Mouse (Mus musculus): ENCODE measurements around the gene Plekha5.
"Not testable (repeated sequence)": the region's sequence is repeated elsewhere in the genome, so short reads cannot be mapped to it uniquely, and the experiment has no call there.

The Plekha5 gene

DNA sequence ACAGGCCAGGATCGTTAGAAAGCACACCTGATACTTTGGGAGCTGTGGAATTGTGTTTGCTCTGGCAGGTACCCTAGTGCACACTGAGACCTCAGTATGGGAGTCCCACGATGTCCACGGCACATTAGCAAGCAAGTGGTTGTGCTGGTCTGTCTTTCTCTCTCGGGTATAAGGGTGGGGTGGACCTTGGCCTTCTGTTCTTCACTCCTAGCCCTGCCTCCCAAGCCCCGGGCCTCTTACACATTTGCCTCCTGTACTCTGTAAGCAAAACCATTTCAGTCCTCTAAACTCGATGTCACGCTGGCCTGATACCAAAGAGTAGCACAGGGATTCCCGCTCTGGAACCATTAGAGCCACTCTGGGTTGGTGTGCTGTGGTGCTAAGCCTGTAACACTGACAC lies 168.9 kb downstream of the Plekha5 start:
- in situ Hi-C loops (cut with MboI; ENCODE audit: low pct_unique_long_range_greater_than_20kb in 1 of 2, low sequenced_read_pairs in 2 of 2, unreplicated experiment in 1 of 2): no loop called here

DNA sequence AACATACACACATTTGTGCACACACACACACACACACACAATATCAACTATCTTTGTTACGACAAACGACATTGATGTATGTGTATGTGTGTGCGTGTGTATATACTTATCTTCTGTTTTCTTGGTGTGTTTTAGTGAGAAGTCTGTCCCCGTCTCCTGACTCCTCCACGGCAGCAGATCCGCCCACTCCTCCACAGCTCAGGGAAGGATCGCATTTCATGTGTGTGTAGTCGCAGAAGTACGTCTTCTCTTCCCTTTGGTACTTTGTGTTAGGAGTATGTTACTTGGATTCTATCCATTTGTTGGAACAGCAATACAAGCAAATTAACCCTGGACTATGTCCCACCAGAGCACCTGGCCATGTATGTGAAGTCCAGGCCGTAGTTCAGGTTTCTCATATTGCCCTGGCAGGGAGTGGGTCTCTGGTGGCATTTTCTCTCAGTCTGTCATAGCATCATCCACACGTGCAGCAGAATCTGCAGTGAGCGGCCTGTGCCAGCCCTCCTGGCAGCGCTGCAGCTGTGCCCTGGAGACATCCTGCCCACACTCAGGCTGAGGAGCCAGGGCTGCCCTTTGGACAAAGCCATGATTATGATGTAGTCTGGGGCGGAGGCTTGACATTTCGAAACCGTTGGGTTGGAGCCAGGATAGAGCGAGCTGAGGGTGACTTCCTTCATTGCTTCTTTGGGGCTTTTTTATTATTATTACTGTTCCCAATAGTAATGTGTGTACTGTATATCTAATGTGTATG lies 169.7 kb downstream of the Plekha5 start:
- in situ Hi-C loops (cut with MboI; ENCODE audit: low pct_unique_long_range_greater_than_20kb in 1 of 2, low sequenced_read_pairs in 2 of 2, unreplicated experiment in 1 of 2): no loop called here

DNA sequence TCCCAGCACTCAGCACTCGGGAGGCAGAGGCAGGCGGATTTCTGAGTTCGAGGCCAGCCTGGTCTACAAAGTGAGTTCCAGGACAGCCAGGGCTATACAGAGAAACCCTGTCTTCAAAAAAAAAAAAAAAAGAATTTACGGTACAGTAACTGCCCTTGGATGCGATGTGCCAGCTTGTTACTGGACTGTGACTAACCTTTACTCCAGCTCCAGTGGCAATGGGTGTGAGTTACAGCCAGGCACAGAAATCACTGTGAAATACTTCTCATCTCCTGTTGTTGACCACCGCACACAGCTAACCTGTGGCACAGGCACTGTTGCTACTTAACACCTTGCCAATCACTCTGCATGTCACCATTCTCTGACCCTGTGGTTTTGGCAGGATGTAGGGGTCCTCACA lies 171.7 kb downstream of the Plekha5 start:
- in situ Hi-C loops (cut with MboI; ENCODE audit: low pct_unique_long_range_greater_than_20kb in 1 of 2, low sequenced_read_pairs in 2 of 2, unreplicated experiment in 1 of 2): not testable (repeated sequence)

DNA sequence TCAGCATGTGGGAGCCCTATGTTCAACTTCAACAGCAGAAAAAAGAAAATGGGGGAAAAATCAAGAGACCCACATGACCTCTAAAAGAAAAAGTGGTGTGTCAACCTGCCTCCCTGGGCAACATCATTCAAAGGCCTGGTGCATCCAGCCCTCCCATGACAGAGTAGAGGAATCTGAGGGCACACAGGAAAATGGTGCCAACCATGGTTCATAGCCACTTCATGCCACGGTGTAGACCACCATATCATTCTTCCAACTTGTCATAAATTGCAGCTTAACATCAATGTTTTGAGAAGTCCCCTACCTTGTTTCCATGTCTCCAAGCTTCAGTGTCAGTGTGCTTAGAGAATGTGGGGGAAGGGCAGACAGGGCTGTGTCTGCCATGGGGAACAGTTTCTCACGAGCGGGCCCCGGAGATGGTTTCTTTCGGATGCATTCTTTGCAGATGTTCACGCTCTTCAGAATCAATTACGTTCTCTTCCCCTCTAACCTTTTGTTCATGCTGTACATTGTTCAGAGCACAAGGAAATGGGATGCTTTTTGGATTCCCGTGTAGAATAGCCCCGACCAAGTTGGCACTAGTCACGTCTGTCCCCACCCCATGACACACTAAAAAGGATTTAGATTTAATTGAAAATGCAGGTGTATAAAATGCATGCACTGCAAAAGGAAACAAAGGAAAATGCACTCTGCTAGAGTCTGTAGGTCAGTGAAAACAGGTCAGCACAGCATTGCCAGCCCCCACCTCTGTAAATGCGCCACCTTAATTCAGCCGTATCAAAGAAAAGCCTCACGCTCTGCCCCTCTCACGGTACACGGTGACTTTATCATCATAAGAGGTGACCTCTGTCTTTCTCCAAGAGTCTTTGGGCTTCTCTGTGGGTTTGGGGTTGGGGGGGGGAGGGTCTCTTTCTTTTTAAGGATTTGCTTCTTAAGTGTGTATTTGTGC lies 173.8 kb downstream of the Plekha5 start:
- in situ Hi-C loops (cut with MboI; ENCODE audit: low pct_unique_long_range_greater_than_20kb in 1 of 2, low sequenced_read_pairs in 2 of 2, unreplicated experiment in 1 of 2): no loop called here

DNA sequence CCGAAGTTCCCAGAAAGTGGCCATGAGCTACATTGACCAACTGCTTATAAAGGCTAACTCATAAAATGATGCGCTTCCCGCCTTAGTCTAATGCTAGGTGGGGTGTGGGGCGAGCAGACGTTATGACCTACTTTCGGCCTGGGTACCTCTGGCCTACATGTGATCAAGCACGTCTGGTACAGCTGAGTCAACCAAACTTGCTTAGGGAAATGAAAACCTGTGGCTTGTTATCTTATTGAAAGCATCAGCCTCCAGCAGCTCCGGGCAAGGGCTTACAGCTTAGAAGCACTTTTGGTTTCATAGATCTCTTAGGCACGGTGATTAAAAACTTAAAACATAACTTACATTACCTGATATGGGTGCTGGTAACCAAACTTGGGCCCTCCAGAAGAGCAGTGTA lies 174.7 kb downstream of the Plekha5 start:
- in situ Hi-C loops (cut with MboI; ENCODE audit: low pct_unique_long_range_greater_than_20kb in 1 of 2, low sequenced_read_pairs in 2 of 2, unreplicated experiment in 1 of 2): no loop called here

DNA sequence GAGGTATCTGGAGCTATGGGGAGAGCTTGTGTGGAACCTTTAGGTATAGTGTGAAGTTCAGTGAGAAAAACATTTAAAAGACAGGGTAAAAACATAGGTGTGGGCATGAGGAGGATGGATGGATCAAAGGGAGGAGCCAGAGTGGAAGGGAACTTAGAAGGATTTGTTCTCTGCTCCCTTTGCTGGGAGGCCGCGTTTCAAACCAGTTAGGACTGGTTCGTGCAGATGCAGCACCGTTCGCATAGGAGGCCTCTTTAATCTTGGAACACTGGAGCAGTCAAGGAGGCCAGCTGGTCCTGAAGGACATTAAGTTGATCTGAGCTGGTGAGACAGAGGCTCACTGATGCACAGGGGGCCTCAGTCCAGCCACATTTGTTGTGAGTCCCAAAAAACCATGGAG lies 175.5 kb downstream of the Plekha5 start:
- in situ Hi-C loops (cut with MboI; ENCODE audit: low pct_unique_long_range_greater_than_20kb in 1 of 2, low sequenced_read_pairs in 2 of 2, unreplicated experiment in 1 of 2): no loop called here

DNA sequence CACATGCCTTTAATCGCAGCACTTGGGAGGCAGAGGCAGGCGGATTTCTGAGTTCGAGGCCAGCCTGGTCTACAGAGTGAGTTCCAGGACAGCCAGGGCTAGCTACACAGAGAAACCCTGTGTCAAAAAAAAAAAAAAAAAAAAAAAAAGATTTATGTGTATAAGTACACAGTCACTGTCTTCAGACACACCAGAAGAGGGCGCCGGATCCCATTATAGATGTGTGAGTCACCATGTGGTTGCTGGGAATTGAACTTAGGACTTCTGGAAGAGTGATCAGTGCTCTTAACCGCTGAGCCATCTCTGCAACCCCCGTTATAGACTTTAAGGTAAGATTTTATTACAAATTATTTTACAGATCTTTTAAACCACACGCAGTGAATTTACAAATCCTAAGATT lies 176.8 kb downstream of the Plekha5 start:
- in situ Hi-C loops (cut with MboI; ENCODE audit: low pct_unique_long_range_greater_than_20kb in 1 of 2, low sequenced_read_pairs in 2 of 2, unreplicated experiment in 1 of 2): not testable (repeated sequence)

DNA sequence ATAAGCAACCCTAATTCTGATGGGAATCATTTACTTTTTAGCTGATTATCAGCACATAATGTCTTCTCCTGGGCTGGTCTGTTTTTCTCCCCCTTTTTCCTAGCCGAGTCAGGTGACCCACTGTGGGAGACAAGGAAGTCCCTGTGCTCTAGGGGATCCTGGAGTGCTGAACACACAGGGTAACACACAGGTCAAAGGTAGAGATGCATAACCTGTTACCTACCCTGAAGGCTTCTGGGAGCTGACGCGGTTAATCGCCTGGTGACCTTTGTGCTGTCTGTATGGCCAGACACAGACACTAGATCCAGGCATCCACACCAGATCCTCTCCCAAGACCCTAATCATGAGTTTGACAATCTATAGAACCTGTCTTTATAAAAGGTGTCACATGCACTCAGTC lies 177.3 kb downstream of the Plekha5 start:
- in situ Hi-C loops (cut with MboI; ENCODE audit: low pct_unique_long_range_greater_than_20kb in 1 of 2, low sequenced_read_pairs in 2 of 2, unreplicated experiment in 1 of 2): no loop called here

DNA sequence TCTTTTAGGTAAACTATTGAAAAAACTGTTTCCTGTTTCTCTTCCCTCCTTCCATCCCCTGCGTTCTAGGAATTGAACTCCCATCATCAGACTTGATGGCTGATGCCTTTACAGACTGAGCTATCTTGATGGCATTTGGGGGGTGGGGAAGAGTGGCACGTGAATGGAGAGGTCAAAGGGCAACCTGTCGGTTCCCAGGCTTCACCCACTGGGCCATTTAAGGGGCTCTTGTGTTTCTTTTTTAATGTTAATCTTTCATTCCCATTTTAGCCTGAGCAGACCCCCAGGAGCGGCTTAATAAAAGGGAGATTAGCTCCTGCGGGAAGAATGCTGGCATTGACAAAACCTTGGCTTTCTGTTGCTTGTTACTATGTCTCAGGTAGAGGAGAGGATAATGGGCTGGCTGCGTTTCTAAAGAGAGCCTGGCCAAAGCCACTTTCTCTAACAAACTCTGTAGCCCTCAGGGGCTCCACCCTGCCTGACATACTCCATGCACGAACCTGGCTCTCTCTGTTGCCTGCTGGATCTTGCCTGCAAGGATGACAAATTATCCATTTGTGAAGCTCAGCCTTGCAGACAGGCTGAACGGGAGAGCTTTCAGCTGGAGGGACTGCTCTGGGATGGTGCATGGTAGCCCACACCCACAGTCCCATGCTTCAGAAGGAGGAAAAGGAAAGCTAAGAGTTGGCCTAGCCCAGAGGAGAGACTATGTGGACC lies 179.5 kb downstream of the Plekha5 start:
- in situ Hi-C loops (cut with MboI; ENCODE audit: low pct_unique_long_range_greater_than_20kb in 1 of 2, low sequenced_read_pairs in 2 of 2, unreplicated experiment in 1 of 2): no loop called here

DNA sequence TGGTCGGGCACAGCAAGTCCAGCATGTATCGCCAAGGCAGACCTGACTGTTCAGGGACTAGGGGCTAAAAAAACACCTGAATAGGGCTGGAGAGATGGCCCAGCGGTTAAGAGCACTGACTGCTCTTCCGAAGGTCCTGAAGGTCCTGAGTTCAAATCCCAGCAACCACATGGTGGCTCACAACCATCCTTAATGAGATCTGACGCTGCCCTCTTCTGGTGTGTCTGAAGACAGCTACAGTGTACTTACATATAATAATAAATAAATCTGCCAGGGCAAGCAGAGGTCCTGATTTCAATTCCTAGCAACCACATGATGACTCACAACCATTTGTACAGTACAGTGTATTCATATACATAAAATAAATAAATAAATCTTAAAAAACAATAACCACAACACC lies 181.3 kb downstream of the Plekha5 start:
- in situ Hi-C loops (cut with MboI; ENCODE audit: low pct_unique_long_range_greater_than_20kb in 1 of 2, low sequenced_read_pairs in 2 of 2, unreplicated experiment in 1 of 2): not testable (repeated sequence)

DNA sequence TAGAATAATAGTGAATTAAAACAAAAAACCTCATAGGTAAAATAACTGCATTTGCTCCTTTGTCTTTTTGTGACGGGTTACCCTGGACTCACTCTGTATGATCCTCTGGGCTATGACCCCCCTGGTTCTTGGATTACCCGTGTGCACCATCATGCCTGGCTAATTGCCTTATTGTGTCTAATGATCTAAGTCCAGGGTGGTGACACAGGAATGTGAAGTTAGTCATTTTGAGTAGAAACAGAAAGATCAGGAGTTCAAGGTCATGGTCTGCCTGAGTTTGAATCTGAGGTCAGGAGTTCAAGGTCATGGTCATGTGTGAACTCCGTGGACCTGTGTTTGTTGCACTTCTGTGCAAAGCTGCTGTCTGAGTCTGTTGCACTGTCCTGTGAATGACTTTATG lies 181.9 kb downstream of the Plekha5 start:
- in situ Hi-C loops (cut with MboI; ENCODE audit: low pct_unique_long_range_greater_than_20kb in 1 of 2, low sequenced_read_pairs in 2 of 2, unreplicated experiment in 1 of 2): no loop called here

DNA sequence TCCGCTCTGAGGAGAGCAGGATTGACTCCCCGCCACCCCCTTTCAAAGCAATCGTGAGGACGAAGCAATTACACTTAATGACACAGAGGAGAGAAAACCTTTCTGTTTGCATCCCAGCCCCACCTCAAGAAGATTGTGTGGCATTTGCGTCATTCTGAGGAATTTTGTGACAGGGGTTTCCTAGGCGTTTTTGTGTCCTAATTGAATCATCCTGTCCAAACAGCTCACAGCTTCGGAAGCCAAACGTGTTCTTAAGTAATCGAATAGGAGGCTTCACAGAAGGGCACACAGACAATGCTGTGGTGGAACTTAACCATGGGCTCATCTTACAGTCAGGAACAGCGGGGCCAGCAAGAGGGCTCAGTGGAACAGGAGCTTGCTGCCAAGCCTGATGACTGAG lies 182.7 kb downstream of the Plekha5 start:
- in situ Hi-C loops (cut with MboI; ENCODE audit: low pct_unique_long_range_greater_than_20kb in 1 of 2, low sequenced_read_pairs in 2 of 2, unreplicated experiment in 1 of 2): no loop called here

DNA sequence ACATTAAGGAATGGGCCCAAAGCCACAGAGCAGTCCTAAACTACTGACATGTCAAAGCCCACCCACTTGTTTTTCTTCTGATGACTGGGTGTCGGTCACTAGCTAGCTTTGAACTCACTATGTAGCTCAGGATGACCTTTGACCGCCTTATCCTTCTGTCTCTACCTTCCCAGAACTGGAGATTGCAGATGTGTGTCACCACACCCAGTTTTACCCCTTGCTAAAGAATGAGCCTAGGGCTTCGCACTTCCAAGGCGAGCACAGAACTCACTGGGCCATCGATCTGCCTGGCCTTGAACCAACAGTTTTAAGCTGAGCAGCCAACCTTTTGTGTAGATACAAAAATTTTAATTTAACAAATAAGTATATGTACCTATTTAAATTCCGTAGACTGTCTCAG lies 184.8 kb downstream of the Plekha5 start:
- in situ Hi-C loops (cut with MboI; ENCODE audit: low pct_unique_long_range_greater_than_20kb in 1 of 2, low sequenced_read_pairs in 2 of 2, unreplicated experiment in 1 of 2): no loop called here

DNA sequence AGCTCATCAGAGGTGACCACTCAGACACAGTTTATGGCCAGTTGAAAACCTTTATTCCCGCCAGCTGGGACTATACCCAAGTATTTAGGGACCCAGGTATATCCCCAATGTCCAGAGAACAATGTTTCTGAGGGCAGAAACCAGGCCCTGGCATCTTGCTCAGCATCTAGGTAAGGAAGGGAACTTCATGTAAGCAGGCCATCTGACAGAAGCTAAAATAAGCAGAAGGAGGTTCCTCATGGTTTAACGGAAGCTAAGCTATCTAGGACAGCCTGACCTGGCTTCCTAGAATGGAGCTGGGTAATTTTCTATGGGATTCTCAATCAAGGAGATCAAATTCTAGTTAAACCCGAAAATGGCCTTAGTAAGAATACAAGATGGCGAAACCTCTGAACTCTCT lies 185.7 kb downstream of the Plekha5 start:
- in situ Hi-C loops (cut with MboI; ENCODE audit: low pct_unique_long_range_greater_than_20kb in 1 of 2, low sequenced_read_pairs in 2 of 2, unreplicated experiment in 1 of 2): no loop called here

DNA sequence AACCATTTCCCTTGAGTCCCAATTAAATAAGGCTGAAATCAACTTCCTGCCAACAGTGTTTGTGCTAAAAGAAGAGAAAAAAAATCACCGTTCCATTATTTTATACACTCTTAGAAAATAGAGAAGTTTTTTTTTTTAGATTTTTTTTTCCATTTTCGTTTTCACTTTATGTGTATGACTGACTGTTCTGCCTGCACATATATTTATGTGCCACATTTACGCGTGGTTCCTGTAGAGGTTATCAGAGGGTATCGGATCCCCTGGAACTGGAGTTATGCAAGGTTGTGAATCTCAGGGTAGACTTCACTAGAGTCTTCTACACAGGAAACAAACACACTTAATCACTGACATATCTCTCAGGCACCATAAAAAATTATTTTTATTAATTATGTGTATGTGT lies 186.3 kb downstream of the Plekha5 start:
- in situ Hi-C loops (cut with MboI; ENCODE audit: low pct_unique_long_range_greater_than_20kb in 1 of 2, low sequenced_read_pairs in 2 of 2, unreplicated experiment in 1 of 2): no loop called here

DNA sequence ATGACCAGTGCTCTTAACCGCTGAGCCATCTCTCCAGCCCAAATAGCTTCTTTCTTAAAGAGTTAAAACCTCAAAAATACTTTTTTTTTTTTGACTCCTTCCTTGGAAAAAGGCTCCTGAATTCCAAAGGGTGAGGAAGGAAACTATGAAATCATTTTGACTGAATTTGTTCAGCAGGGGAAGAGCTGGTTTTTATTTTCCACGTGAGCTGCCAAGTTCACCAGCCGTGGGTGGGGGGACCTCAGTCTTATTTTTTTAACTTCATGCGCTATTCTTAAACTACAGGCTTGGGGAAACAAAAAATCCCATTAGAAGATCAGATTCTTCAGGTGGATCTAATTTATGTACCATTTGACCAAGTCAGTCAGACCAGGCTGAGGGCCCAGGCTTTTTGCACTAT lies 187.4 kb downstream of the Plekha5 start:
- in situ Hi-C loops (cut with MboI; ENCODE audit: low pct_unique_long_range_greater_than_20kb in 1 of 2, low sequenced_read_pairs in 2 of 2, unreplicated experiment in 1 of 2): no loop called here

DNA sequence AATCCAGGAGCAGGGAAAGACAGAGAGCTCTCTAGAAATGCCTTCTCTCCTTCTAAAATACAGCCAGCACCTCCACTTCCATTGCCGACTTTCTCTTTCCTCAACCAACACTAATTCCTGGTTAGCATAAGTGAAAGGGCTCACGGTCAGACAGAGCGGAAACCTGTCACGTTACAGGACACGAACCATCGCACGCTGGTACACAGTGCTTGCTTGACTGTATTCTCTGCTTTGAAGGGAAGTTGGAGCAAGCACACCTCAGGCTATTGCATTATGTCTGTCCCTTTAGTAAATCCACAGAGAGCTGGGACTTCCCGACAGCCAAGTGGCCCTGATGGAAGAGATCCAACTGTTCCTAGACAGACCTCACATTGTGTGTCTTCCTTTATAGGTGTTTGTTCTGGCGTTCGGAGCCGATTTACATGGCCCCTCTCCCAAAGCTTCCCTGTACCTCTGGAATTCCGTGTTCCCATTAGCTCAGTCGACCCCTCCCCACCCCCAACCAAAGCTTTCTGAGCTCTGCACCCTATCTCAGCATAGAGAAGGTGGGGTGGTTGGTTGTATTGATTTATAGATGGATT lies 188.1 kb downstream of the Plekha5 start:
- in situ Hi-C loops (cut with MboI; ENCODE audit: low pct_unique_long_range_greater_than_20kb in 1 of 2, low sequenced_read_pairs in 2 of 2, unreplicated experiment in 1 of 2): no loop called here

DNA sequence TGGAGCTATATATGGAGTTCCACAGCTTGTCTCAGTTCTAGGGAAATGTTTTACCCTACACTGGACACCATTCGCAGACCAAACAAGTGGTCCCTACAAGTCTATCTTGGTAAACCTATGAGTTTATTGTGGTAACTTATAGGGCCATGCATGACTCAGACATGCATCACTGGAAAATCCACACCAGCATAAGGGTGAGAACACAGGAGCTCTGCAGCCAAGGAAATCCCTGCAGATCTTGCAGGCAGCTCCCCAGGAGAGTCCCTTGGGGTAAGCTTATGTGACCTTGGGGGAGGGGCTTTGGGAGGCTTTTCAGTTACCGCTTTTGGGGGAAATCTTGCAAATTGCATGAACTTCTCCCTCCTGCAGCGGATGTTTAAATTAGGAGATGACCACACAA lies 190.0 kb downstream of the Plekha5 start:
- in situ Hi-C loops (cut with MboI; ENCODE audit: low pct_unique_long_range_greater_than_20kb in 1 of 2, low sequenced_read_pairs in 2 of 2, unreplicated experiment in 1 of 2): no loop called here

DNA sequence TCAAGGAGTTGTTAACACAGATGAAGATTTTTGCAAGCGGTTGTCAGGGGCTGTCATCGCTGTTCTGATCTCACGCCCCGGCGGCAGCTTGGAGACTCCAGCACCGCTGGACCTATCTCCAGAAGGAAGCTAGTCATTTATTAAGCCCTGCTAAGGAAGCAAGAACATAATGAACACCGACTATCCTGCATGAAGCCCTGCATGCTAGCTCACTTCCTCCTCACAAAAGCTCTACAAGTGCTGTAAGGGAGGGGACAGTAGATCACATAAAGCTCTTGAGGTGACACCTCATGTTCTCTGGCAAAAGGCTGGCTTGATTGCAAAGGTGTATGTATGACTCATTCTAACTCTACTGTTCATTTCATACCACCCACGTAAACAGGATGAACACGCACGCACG lies 190.9 kb downstream of the Plekha5 start:
- in situ Hi-C loops (cut with MboI; ENCODE audit: low pct_unique_long_range_greater_than_20kb in 1 of 2, low sequenced_read_pairs in 2 of 2, unreplicated experiment in 1 of 2): no loop called here

All from mouse embryonic stem cell (cell line).